Mouse (Mus musculus): ENCODE measurements around the gene Tmem160. TPM values are rescaled to one million over a fixed set of nuclear protein-coding genes. Genes with fewer than 3 reads are reported as not detected.

Tmem160 gene
- total and polyA plus RNA-seq, 2 experiments from 2014 or later: 43.1 to 108 TPM

DNA sequence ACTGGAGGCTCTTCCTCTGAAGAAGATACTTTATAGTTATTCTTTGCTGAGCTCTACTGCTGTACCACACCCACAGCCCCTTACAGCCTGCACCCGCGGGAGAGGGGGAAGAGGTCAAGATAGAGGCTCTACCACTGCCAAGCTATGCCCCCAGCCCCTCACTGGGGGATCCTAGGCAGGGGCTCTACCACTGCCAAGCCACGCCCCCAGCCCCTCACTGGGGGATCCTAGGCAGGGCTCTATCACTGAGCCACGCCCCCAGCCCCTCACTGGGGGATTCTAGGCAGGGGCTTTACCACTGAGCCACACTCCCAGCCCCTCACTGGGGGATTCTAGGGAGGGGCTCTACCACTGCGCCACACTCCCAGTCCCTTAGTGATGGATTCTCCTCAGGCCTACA lies 3.7 kb downstream of the Tmem160 start:
- 87% methylated on average over 5 of the region's 5 CpGs for WGBS
- H3K9ac ChIP-seq (replicated peaks; ENCODE audit: low read length, poor library complexity, severe bottlenecking): no peak overlapping the region
- peaks cover 3% of the 10 kb centered on the region; the same call in 1 of the 2 replicates for H3K36me3 ChIP-seq (ENCODE audit: insufficient read depth, low read length)
- TF ChIP-seq CTCF (IDR thresholded peaks at IDR 0.05): no peak
- ATAC-seq (ENCODE audit: low FRiP score) (no peak), DNase-seq (ENCODE audit: low spot score) (no peak)
- H3K4me2 ChIP-seq (ENCODE audit: low read depth, low read length, poor library complexity, severe bottlenecking): no peak overlapping the region
- no peaks in the 10 kb centered on the region for H3K9me3 ChIP-seq (ENCODE audit: low read length)
- peaks cover 5% of the 10 kb centered on the region; the same call in 1 of the 2 replicates for H3K4me1 ChIP-seq (ENCODE audit: insufficient read depth, low read length)
- no peak overlapping the region for H3K4me3 ChIP-seq (ENCODE audit: low read depth, low read length)
- no peak overlapping the region for H3K27ac ChIP-seq (ENCODE audit: low read depth, low read length)
- peaks cover 3% of the 10 kb centered on the region; the same call in 1 of the 2 replicates for H3K27me3 ChIP-seq (ENCODE audit: insufficient read depth, low read length)

DNA sequence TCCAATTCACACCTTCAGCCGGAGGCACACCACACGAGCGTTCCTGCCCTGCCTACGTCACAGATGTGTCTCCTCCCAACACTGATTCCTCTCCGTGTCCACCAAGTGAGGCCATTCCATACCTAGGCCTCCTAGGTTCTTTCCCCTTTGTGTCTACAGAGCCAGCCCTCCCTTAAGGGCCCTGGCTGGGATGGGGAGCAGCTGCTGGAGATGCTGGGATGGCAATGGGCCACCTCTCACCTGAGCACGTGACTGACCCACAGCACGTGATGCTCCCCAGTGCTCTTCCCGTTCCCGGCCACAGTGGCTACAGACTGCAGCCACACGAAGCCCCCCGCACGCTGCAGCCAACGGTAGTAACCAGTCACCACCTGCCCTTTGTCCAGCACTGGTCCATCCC lies 8.0 kb downstream of the Tmem160 start:
- DNase-seq (ENCODE audit: low spot score): no peak
- WGBS: 69% methylated on average over 13 of the region's 13 CpGs
- Histone ChIP-seq H3K4me2 (ENCODE audit: low read depth, low read length, poor library complexity, severe bottlenecking) (no peak overlapping the region), H3K27ac (ENCODE audit: low read depth, low read length) (no peak overlapping the region), H3K9ac (replicated peaks; ENCODE audit: low read length, poor library complexity, severe bottlenecking) (no peak overlapping the region), H3K36me3 (ENCODE audit: insufficient read depth, low read length) (peaks cover 3% of the 10 kb centered on the region; the same call in 1 of the 2 replicates), H3K27me3 (ENCODE audit: insufficient read depth, low read length) (peaks cover 3% of the 10 kb centered on the region; the same call in 1 of the 2 replicates), H3K4me1 (ENCODE audit: insufficient read depth, low read length) (no peaks in the 10 kb centered on the region), H3K4me3 (ENCODE audit: low read depth, low read length) (no peak overlapping the region), H3K9me3 (ENCODE audit: low read length) (no peaks in the 10 kb centered on the region)
- ATAC-seq (ENCODE audit: low FRiP score): no peak
- no peak for TF ChIP-seq CTCF (IDR thresholded peaks at IDR 0.05)

DNA sequence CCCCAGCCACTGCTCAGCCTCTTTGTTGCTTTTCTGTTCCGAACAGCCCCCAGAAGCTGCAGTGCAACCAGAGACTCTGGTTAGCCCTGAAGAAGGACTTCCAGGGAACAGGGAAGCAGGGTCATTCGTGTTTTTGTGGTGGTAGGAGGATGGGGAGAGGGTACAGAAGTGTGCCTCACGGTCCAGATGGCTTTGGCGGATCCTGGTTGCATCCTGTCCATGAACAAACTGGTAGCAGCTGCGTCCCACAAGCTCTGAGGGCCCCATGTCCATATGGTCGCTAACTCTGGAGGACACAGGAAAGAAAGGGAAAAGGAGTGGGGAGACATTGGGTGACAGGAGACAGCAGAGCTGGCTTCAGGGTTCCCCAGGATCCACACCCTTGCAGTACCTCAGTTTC lies 8.6 kb downstream of the Tmem160 start:
- peaks cover 3% of the 10 kb centered on the region; the same call in 1 of the 2 replicates for H3K27me3 ChIP-seq (ENCODE audit: insufficient read depth, low read length)
- ATAC-seq (ENCODE audit: low FRiP score) (no peak), DNase-seq (ENCODE audit: low spot score) (no peak)
- 68% methylated on average over 6 of the region's 6 CpGs for WGBS
- no peak overlapping the region for H3K4me3 ChIP-seq (ENCODE audit: low read depth, low read length)
- no peaks in the 10 kb centered on the region for H3K4me1 ChIP-seq (ENCODE audit: insufficient read depth, low read length)
- no peaks in the 10 kb centered on the region for H3K36me3 ChIP-seq (ENCODE audit: insufficient read depth, low read length)
- no peak overlapping the region for H3K9ac ChIP-seq (replicated peaks; ENCODE audit: low read length, poor library complexity, severe bottlenecking)
- H3K4me2 ChIP-seq (ENCODE audit: low read depth, low read length, poor library complexity, severe bottlenecking): no peak overlapping the region
- H3K27ac ChIP-seq (ENCODE audit: low read depth, low read length): no peak overlapping the region
- TF ChIP-seq CTCF (IDR thresholded peaks at IDR 0.05): no peak
- no peaks in the 10 kb centered on the region for H3K9me3 ChIP-seq (ENCODE audit: low read length)

DNA sequence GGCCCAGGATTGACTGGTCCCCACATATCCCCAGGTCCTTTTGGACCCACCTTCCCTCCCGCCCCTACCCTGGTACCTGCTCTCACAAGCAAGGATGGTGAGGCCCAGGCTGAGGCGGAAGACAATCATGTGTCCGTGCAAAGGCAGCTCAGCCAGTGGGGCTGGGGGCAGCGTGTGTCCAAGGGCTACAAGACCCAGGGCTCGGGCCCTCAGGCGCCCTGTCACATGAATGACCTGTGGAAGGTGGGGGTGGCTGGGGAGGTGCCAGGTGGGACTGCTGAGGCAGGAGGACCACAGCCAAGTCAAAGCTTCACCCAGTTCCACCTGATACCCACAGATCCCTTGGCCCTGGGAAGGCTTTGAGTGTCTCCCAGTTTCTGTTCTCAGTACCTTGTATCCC lies 9.1 kb downstream of the Tmem160 start:
- Histone ChIP-seq H3K27ac (ENCODE audit: low read depth, low read length) (no peak overlapping the region), H3K4me1 (ENCODE audit: insufficient read depth, low read length) (no peaks in the 10 kb centered on the region), H3K4me3 (ENCODE audit: low read depth, low read length) (no peak overlapping the region), H3K9me3 (ENCODE audit: low read length) (no peaks in the 10 kb centered on the region), H3K9ac (replicated peaks; ENCODE audit: low read length, poor library complexity, severe bottlenecking) (no peak overlapping the region), H3K27me3 (ENCODE audit: insufficient read depth, low read length) (peaks cover 3% of the 10 kb centered on the region; the same call in 1 of the 2 replicates), H3K36me3 (ENCODE audit: insufficient read depth, low read length) (no peaks in the 10 kb centered on the region), H3K4me2 (ENCODE audit: low read depth, low read length, poor library complexity, severe bottlenecking) (no peak overlapping the region)
- TF ChIP-seq CTCF (IDR thresholded peaks at IDR 0.05): no peak
- DNase-seq (ENCODE audit: low spot score): no peak
- 75% methylated on average over 6 of the region's 6 CpGs for WGBS
- ATAC-seq (ENCODE audit: low FRiP score): no peak

DNA sequence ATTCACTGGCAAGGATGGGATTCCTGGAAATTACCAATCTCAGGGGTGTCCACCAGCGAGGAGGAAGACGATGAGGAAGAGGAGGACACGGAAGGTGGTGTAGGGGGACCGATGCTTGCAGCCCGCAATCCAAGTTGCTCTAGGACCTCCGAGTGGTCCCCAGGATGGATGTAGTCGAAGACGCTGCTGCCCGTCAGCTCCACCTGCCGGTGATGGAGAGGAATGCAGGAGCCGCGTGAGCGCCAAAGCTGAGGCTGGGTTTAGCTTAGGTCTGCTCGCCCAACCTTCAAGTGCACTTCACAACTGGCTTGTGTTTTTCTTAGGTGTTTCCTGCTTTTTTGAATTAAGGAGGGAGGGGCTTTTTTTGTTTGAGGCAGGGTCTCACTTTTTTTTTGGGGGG lies 10.6 kb downstream of the Tmem160 start:
- H3K9ac ChIP-seq (replicated peaks; ENCODE audit: low read length, poor library complexity, severe bottlenecking): no peak overlapping the region
- no peak overlapping the region for H3K4me2 ChIP-seq (ENCODE audit: low read depth, low read length, poor library complexity, severe bottlenecking)
- no peaks in the 10 kb centered on the region for H3K4me1 ChIP-seq (ENCODE audit: insufficient read depth, low read length)
- peaks cover 6% of the 10 kb centered on the region for H3K27me3 ChIP-seq (ENCODE audit: insufficient read depth, low read length)
- ATAC-seq (ENCODE audit: low FRiP score) (no peak), DNase-seq (ENCODE audit: low spot score) (peak; percentile 80)
- no peak overlapping the region for H3K4me3 ChIP-seq (ENCODE audit: low read depth, low read length)
- peak; percentile 88 for TF ChIP-seq CTCF (IDR thresholded peaks at IDR 0.05)
- H3K9me3 ChIP-seq (ENCODE audit: low read length): no peaks in the 10 kb centered on the region
- WGBS: 2% methylated on average over 14 of the region's 14 CpGs
- H3K36me3 ChIP-seq (ENCODE audit: insufficient read depth, low read length): no peaks in the 10 kb centered on the region
- H3K27ac ChIP-seq (ENCODE audit: low read depth, low read length): no peak overlapping the region

DNA sequence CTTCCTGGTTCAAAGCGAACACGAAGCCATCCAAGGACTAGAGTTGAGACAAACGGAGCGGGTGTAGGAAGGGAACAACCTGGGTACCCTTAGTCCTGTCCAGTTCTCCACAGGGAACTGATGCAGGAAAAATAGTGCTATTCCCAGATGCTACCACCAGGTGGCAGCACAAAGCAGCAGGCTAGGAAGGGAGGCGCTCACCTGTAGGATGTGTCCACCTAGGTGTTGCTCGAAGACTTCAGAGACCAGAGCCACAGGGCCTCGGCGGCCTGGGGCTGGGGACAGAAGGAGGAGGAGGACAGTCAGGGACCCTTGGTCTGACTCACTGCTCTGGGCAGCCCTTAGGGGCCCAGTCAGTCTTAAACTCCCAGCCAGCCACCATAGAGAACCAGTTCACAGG lies 12.6 kb downstream of the Tmem160 start:
- Histone ChIP-seq H3K4me1 (ENCODE audit: insufficient read depth, low read length) (no peaks in the 10 kb centered on the region), H3K27me3 (ENCODE audit: insufficient read depth, low read length) (peaks cover 7% of the 10 kb centered on the region), H3K4me2 (ENCODE audit: low read depth, low read length, poor library complexity, severe bottlenecking) (no peak overlapping the region), H3K36me3 (ENCODE audit: insufficient read depth, low read length) (no peaks in the 10 kb centered on the region), H3K4me3 (ENCODE audit: low read depth, low read length) (no peak overlapping the region), H3K27ac (ENCODE audit: low read depth, low read length) (no peak overlapping the region), H3K9ac (replicated peaks; ENCODE audit: low read length, poor library complexity, severe bottlenecking) (no peak overlapping the region), H3K9me3 (ENCODE audit: low read length) (no peaks in the 10 kb centered on the region)
- peak; percentile 94 for TF ChIP-seq CTCF (IDR thresholded peaks at IDR 0.05)
- 15% methylated on average over 8 of the region's 8 CpGs for WGBS
- DNase-seq (ENCODE audit: low spot score) (peak; percentile 65), ATAC-seq (ENCODE audit: low FRiP score) (peak; percentile 20; the same call in 1 of the 2 replicates)

Measured in midbrain, postnatal 0 days (tissue).